Mouse (Mus musculus) forebrain, embryonic 14.5 days (tissue): ENCODE measurements at regions not wholly inside any gene's neighbourhood (a gene's known extent, or its start where the extent isn't known, plus 50 kb on each side); places are given as distances from the start of the nearest gene placed in this dataset.

ENCODE experiments used
- ATAC-seq: fragments of 200-750 bp; cut with Nextera tagmentation; 2 replicates; pipeline ENCODE4 v1.8.0; 2017; ENCODE audit warnings: mild to moderate bottlenecking, moderate library complexity
- DNase-seq: peaks from one replicate; pipeline ENCODE4 v3.0.0-alpha.2; 2015; ENCODE audit warnings: low spot score
- H3K27ac ChIP-seq: fragments of 300-500 bp; sonication (generic); 2 replicates; pipeline ENCODE4 v1.5.1; 2014; ENCODE audit warnings: low read depth, mild to moderate bottlenecking, control low read depth, low read length, moderate library complexity
- H3K27me3 ChIP-seq: fragments of 300-500 bp; sonication (generic); replicated peaks from 2 replicates; pipeline ENCODE4 v1.6.1; 2014; ENCODE audit warnings: low read length, control low read depth, mixed read lengths; ENCODE audit not compliant: control insufficient read depth, insufficient read depth
- H3K36me3 ChIP-seq: fragments of 300-500 bp; sonication (generic); 2 replicates; pipeline ENCODE4 v1.6.1; 2014; ENCODE audit warnings: low read length, control low read depth; ENCODE audit not compliant: control insufficient read depth, insufficient read depth
- H3K4me1 ChIP-seq: fragments of 300-500 bp; sonication (generic); 2 replicates; pipeline ENCODE4 v1.6.1; 2014; ENCODE audit warnings: antibody characterized with exemption, low read length, control low read depth; ENCODE audit not compliant: control insufficient read depth, insufficient read depth
- H3K4me2 ChIP-seq: fragments of 300-500 bp; sonication (generic); 2 replicates; pipeline ENCODE4 v1.6.1; 2014; ENCODE audit warnings: mild to moderate bottlenecking, control low read depth, low read length
- H3K4me3 ChIP-seq: fragments of 300-500 bp; sonication (generic); 2 replicates; pipeline ENCODE4 v1.5.1; 2014; ENCODE audit warnings: low read depth, low read length, control low read depth
- H3K9ac ChIP-seq: fragments of 300-500 bp; sonication (generic); 2 replicates; pipeline ENCODE4 v1.6.1; 2014; ENCODE audit warnings: mild to moderate bottlenecking, low read length, control low read depth, moderate library complexity
- H3K9me3 ChIP-seq: fragments of 300-500 bp; sonication (generic); replicated peaks from 2 replicates; pipeline ENCODE4 v1.6.1; 2016; ENCODE audit warnings: low read length, control low read depth, mixed read lengths; ENCODE audit not compliant: control insufficient read depth
- WGBS: fragments of 180-500 bp; shearing (Covaris S2); extraction: QIAGEN DNeasy Blood & Tissue Kit; methylation state at CpG from one replicate; pipeline ENCODE4 v1.1.7; 2014; 5-methylcytosine and 5-hydroxymethylcytosine counted together

DNA sequence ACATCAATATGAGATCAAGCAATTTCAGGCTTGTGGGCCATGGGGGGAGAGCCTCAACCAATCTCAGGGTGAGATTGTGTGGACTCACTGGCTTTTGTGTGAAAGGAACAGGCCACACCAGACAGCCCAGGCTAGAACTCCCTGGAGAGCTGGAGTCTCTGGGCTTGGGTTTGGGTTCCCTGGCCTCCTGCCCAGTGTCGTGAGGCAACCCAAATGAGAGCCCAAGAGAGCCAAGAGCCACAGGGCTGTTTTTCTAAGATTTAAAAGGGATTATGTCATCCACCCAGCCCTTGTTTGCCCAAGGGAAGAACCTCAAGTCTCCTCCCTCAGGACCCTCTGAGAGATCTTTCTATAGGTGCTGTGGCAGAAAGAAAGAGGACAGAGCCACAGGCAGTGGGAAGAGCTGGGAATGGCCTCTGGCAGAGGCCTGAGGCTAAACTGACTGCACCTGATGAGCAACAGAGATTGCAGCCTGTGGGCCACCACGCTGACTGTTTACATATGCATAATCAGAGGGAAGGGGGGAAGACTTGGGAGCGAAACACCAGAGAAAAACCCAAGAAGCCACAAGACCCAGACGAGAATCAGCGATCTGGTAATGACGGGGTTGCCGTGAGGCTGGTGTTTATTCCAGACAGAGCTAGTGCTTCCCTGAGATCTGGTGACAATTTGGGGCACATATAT is 92.1 kb downstream of the Bcl2l11 start:
- Histone ChIP-seq H3K9ac (no peak overlapping the region), H3K36me3 (no peaks in the 10 kb centered on the region), H3K4me1 (no peaks in the 10 kb centered on the region), H3K27ac (no peak overlapping the region), H3K4me2 (no peak overlapping the region), H3K9me3 (no peaks in the 10 kb centered on the region), H3K4me3 (no peak overlapping the region), H3K27me3 (no peaks in the 10 kb centered on the region)
- ATAC-seq = no peak
- 67% methylated on average over 7 of the region's 7 CpGs for WGBS
- no peak for DNase-seq

DNA sequence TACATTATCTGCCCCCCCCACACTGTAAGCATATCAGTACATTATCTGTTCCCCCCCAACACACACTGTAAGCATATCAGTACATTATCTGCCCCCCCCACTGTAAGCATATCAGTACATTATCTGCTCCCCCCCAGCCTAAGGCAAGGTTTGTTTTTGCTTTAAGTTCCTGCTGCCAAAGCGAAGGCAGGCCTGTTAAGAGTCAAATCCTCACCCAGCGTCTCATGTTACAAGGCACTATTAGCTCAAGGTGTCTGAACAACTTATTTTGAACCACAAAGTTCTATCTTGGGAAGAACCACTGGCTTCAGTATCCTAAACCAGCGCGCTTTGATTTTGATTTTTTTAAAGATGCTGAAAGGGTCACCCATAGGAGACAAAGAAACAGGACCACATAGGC is 93.1 kb downstream of the Bcl2l11 start:
- H3K27me3 ChIP-seq = no peaks in the 10 kb centered on the region
- no peak overlapping the region for H3K4me3 ChIP-seq
- DNase-seq = no peak
- H3K36me3 ChIP-seq = no peaks in the 10 kb centered on the region
- H3K4me2 ChIP-seq = no peak overlapping the region
- no peaks in the 10 kb centered on the region for H3K4me1 ChIP-seq
- no peak for ATAC-seq
- H3K9ac ChIP-seq = no peak overlapping the region
- WGBS = 88% methylated on average over 4 of the region's 4 CpGs
- no peaks in the 10 kb centered on the region for H3K9me3 ChIP-seq
- no peak overlapping the region for H3K27ac ChIP-seq

DNA sequence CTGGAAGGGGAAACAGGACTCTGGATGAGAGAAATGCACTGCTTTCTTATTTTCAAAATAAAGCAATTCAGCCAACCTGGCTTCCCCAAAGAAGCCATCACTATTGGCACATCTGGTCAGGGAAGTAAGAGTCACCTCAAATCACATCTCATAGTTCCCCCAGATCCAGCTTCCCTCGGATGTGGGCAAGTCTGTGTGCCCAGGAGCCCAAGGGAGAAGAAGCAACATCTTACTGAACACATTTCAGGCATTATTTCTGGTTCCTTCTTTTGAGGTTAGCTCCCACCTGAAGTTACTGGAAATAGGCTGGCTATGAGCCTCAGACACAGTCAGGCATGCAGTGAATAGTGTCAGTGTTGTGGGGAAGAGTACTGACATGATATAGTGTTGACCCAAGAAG is 95.2 kb downstream of the Bcl2l11 start:
- no peak overlapping the region for H3K9ac ChIP-seq
- no peak overlapping the region for H3K27ac ChIP-seq
- no peak overlapping the region for H3K4me3 ChIP-seq
- no peaks in the 10 kb centered on the region for H3K9me3 ChIP-seq
- no peak for ATAC-seq
- no peaks in the 10 kb centered on the region for H3K27me3 ChIP-seq
- no peaks in the 10 kb centered on the region for H3K36me3 ChIP-seq
- WGBS = 77% methylated on average over 1 of the region's 1 CpGs
- no peaks in the 10 kb centered on the region for H3K4me1 ChIP-seq
- no peak for DNase-seq
- no peak overlapping the region for H3K4me2 ChIP-seq

DNA sequence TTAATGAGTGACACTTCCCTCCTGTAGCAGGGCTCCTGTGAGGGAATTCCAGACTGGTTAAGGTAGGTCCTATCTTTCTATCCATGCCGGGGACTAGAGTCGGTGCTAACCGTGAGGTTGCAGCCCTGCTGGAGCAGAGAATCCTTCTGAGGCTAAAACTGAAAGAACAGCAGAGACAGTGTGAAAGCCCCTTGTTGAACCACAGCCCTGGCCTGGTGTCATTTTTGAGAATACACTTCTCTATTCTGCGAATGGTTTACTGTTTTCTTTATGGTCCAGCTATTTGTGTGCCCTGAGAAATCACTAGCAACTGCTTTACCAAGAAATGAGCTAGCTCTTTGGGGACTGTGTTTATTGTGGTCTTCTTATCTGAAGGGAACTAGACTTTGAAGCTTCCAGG is 95.8 kb downstream of the Bcl2l11 start:
- no peaks in the 10 kb centered on the region for H3K27me3 ChIP-seq

DNA sequence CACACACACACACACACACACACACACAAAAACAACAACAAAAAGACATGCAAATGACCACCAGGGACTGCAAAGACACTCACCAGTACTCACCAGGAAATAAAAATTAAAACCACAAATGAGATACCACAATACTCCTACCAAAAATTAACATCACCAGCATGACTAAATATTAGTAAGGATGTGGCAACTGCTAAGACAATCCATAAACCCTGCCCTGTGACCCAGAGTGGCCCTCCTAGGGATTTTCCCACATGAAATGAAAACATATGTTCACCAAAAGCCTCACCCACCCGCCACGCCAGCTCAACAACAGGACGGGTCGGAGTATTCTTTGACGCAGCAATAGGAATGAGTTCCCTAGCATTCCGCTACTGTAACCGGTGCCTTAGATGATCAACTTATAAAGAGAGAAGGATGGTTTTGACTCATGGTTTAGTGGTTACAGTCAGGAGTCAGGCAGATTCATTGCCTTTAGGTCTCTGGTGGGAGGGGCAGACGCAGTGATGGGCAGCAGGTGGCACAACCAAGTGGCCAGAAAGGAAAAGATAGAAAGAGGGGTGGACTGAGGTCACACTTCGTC is 100.7 kb downstream of the Bcl2l11 start:
- 94% methylated on average over 9 of the region's 9 CpGs for WGBS
- no peak for ATAC-seq

More for the DNA sequence above, 95.8 kb downstream of the Bcl2l11 start:
- Histone ChIP-seq H3K4me1 (no peaks in the 10 kb centered on the region), H3K27ac (no peak overlapping the region), H3K9ac (no peak overlapping the region), H3K36me3 (no peaks in the 10 kb centered on the region), H3K9me3 (no peaks in the 10 kb centered on the region), H3K4me2 (no peak overlapping the region), H3K4me3 (no peak overlapping the region)
- ATAC-seq = no peak
- 93% methylated on average over 4 of the region's 4 CpGs for WGBS
- DNase-seq = no peak

DNA sequence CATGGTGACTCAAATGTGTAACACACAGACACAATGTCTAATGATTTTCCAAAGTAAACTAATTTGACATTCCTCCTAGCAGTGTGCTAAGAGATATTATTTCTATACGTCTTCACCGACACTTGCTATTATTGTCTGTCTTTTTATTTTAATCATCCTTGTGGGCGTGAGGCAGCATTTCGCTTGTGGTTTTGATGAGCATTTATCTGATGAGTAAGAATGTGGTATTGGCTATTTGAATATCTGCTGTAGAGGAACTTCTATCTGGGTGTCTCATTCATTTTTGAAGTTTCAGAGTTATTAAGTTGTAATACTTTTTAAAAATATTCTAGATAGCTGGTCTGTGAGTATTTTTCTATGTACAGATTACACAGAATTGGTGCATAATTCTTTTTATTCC is 103.9 kb downstream of the Bcl2l11 start:
- ATAC-seq (no peak), DNase-seq (no peak)
- Histone ChIP-seq H3K27me3 (no peaks in the 10 kb centered on the region), H3K4me1 (no peaks in the 10 kb centered on the region), H3K9me3 (no peaks in the 10 kb centered on the region), H3K9ac (no peak overlapping the region), H3K27ac (no peak overlapping the region), H3K4me2 (no peak overlapping the region), H3K4me3 (no peak overlapping the region), H3K36me3 (no peaks in the 10 kb centered on the region)
- 89% methylated on average over 4 of the region's 4 CpGs for WGBS

More for the DNA sequence above, 100.7 kb downstream of the Bcl2l11 start:
- no peaks in the 10 kb centered on the region for H3K27me3 ChIP-seq
- H3K4me2 ChIP-seq = no peak overlapping the region
- no peak overlapping the region for H3K4me3 ChIP-seq
- H3K27ac ChIP-seq = no peak overlapping the region
- DNase-seq = no peak
- H3K9me3 ChIP-seq = no peaks in the 10 kb centered on the region
- no peaks in the 10 kb centered on the region for H3K4me1 ChIP-seq
- no peaks in the 10 kb centered on the region for H3K36me3 ChIP-seq
- no peak overlapping the region for H3K9ac ChIP-seq

DNA sequence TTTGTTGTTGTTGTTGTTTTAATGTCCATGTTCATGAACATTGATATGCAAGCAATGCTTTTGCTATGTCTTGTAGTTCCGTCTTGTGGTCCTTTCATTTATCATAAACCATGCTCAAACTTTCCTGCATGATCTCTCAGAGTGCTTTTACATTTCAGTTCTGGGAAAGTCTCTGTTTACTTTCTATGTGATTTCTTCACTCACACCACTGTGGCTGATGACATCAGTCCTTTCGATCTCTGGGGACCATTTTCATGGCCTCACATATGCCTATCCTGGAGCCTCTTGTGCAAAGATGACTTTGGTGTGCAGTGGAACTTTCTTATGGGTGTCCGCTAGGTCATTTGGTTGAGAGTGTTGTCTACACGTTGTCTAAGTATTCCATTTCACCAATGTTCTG is 105.1 kb downstream of the Bcl2l11 start:
- no peaks in the 10 kb centered on the region for H3K27me3 ChIP-seq
- no peak overlapping the region for H3K9ac ChIP-seq
- H3K27ac ChIP-seq = no peak overlapping the region
- no peak overlapping the region for H3K4me2 ChIP-seq
- WGBS = 96% methylated on average over 4 of the region's 4 CpGs
- no peaks in the 10 kb centered on the region for H3K4me1 ChIP-seq
- H3K36me3 ChIP-seq = no peaks in the 10 kb centered on the region
- DNase-seq = no peak
- no peaks in the 10 kb centered on the region for H3K9me3 ChIP-seq
- H3K4me3 ChIP-seq = no peak overlapping the region
- no peak for ATAC-seq

DNA sequence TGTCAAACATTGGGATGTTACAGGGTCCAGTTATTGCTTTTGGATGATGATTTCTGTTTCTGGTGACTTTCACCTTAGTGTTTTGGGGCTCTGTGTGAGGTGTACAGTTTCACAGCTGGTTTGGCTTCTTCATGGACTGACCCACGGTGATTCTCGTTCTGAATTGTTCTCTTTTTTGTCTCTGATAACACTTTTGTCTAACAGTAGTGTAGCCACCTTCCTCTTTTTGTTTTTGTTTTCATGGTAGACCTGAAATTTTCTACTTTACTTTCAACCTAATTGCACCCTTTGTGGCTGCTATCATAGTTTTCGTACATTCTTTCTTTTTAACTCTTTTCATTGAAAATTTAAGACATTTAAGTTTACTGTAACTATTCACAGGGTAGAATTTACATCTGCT is 105.5 kb downstream of the Bcl2l11 start:
- Histone ChIP-seq H3K9ac (no peak overlapping the region), H3K4me2 (no peak overlapping the region), H3K4me1 (no peaks in the 10 kb centered on the region), H3K9me3 (no peaks in the 10 kb centered on the region), H3K27ac (no peak overlapping the region), H3K36me3 (no peaks in the 10 kb centered on the region), H3K4me3 (no peak overlapping the region), H3K27me3 (no peaks in the 10 kb centered on the region)
- 78% methylated on average over 3 of the region's 3 CpGs for WGBS
- DNase-seq = no peak
- no peak for ATAC-seq

DNA sequence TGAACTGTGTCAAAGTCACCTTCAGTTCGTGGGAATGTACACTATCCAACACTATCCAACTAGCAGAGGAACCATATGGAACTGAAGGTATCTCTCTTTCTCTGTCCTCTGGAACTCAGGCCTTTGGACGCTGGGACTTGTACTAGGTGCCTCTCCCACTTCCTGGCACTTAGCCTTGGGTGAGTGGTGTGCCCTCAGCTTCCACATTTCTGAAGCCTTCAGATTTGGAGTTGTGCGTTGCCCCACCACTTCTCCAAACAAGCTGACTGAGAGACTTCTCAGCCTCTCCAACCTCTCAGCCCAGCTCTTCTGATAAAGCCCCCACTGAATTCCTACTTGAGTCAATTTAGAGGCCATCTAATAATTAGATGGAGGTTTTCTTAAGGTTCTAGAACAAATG is 106.2 kb downstream of the Bcl2l11 start:
- H3K27ac ChIP-seq = no peak overlapping the region
- H3K9ac ChIP-seq = no peak overlapping the region
- ATAC-seq (no peak), DNase-seq (no peak)
- H3K36me3 ChIP-seq = no peaks in the 10 kb centered on the region
- H3K4me3 ChIP-seq = no peak overlapping the region
- no peaks in the 10 kb centered on the region for H3K4me1 ChIP-seq
- no peaks in the 10 kb centered on the region for H3K9me3 ChIP-seq
- no peak overlapping the region for H3K4me2 ChIP-seq
- H3K27me3 ChIP-seq = no peaks in the 10 kb centered on the region
- 87% methylated on average over 3 of the region's 3 CpGs for WGBS
